Mouse (Mus musculus) lung, postnatal 36 days (tissue): ENCODE measurements around the gene Gm10181.
"Not testable (repeated sequence)": the region's sequence is repeated elsewhere in the genome, so short reads cannot be mapped to it uniquely, and the experiment has no call there.

Source experiments
- DNase-seq: peaks from one replicate; pipeline ENCODE4 v3.0.0; 2022; ENCODE audit warnings: mixed read lengths

Gene Gm10181

GRCm38 (mm10) chr9:25089122-25089521, at the start of gene Gm10181:
TSS of gene Gm10181 (plus strand) at chr9:25089422.
- DNase-seq, result no peak

- peak; percentile 72 for DNase-seq
Observed at GRCm38 (mm10) chr9:25041665-25042064, 47.6 kb upstream of the Gm10181 start.

- no peak for DNase-seq
Observed at GRCm38 (mm10) chr9:25042162-25043111, 46.8 kb upstream of the Gm10181 start.

- DNase-seq, result no peak
Observed at GRCm38 (mm10) chr9:25044325-25044724, 44.9 kb upstream of the Gm10181 start.

GRCm38 (mm10) chr9:25048289-25048688, 40.9 kb upstream of the Gm10181 start:
- DNase-seq, result no peak

GRCm38 (mm10) chr9:25048940-25049339, 40.3 kb upstream of the Gm10181 start:
- DNase-seq, result no peak

GRCm38 (mm10) chr9:25051901-25052300, 37.3 kb upstream of the Gm10181 start:
- no peak for DNase-seq

GRCm38 (mm10) chr9:25055650-25056376, 33.4 kb upstream of the Gm10181 start:
- DNase-seq, result no peak

GRCm38 (mm10) chr9:25058726-25059125, 30.5 kb upstream of the Gm10181 start:
- DNase-seq, result peak; percentile 32

GRCm38 (mm10) chr9:25072666-25073065, 16.6 kb upstream of the Gm10181 start:
- DNase-seq, result no peak

- peak; percentile 31 for DNase-seq
Observed at GRCm38 (mm10) chr9:25075977-25076376, 13.2 kb upstream of the Gm10181 start.

GRCm38 (mm10) chr9:25076505-25076904, 12.7 kb upstream of the Gm10181 start:
- no peak for DNase-seq

- DNase-seq, result no peak
Observed at GRCm38 (mm10) chr9:25090853-25091252, 1.6 kb downstream of the Gm10181 start.

GRCm38 (mm10) chr9:25102881-25103280, 13.7 kb downstream of the Gm10181 start:
- DNase-seq, result no peak

- peak; percentile 62 for DNase-seq
Observed at GRCm38 (mm10) chr9:25104638-25105037, 15.4 kb downstream of the Gm10181 start.

GRCm38 (mm10) chr9:25123590-25123989, 34.4 kb downstream of the Gm10181 start:
- DNase-seq, result not testable (repeated sequence)

- peak; percentile 7 for DNase-seq
Observed at GRCm38 (mm10) chr9:25124048-25124447, 34.8 kb downstream of the Gm10181 start.

- DNase-seq, result no peak
Observed at GRCm38 (mm10) chr9:25132253-25132652, 43.0 kb downstream of the Gm10181 start.

GRCm38 (mm10) chr9:25132920-25133319, 43.7 kb downstream of the Gm10181 start:
- DNase-seq, result no peak

GRCm38 (mm10) chr9:25138900-25139299, 49.7 kb downstream of the Gm10181 start:
- DNase-seq, result no peak
